Mouse (Mus musculus) retina, postnatal 1 day (tissue): Measurements from ENCODE around the gene Timmdc1.
"Not testable (repeated sequence)": the region's sequence is repeated elsewhere in the genome, so short reads cannot be mapped to it uniquely, and the experiment has no call there.

ENCODE experiments used
- DNase-seq: peaks from one replicate; pipeline ENCODE4 v3.0.0-alpha.2; 2012

Timmdc1 gene

GRCm38 (mm10) chr16:38493890-38494289 lies 28.6 kb downstream of the Timmdc1 start:
- DNase-seq = no peak

DNA sequence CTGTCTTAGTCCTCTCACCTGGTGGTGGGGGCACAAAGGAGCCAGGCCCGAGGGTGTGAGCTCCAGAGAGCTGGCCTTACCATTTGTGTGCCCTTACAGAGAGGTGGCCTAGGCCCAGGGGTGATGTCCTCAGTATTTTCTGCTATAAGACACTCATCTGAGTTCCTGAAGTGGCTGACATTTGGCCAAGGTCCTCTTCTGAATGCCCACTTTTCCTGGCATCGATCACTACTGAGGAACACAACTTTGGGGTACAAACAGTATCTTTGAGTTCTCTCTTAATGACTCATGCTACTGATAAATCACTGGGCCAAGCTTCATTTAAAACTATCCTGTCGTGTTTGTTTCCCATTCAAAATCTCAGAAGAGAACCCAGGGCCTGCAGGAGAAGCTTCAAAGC lies 29.9 kb downstream of the Timmdc1 start:
- no peak for DNase-seq

GRCm38 (mm10) chr16:38483582-38484309 lies 38.7 kb downstream of the Timmdc1 start:
- DNase-seq = peak; percentile 29

GRCm38 (mm10) chr16:38482780-38483562 lies 39.5 kb downstream of the Timmdc1 start:
- DNase-seq = peak; percentile 59

- no peak for DNase-seq
These were observed 41.1 kb downstream of the Timmdc1 start for GRCm38 (mm10) chr16:38481327-38481726.

DNA sequence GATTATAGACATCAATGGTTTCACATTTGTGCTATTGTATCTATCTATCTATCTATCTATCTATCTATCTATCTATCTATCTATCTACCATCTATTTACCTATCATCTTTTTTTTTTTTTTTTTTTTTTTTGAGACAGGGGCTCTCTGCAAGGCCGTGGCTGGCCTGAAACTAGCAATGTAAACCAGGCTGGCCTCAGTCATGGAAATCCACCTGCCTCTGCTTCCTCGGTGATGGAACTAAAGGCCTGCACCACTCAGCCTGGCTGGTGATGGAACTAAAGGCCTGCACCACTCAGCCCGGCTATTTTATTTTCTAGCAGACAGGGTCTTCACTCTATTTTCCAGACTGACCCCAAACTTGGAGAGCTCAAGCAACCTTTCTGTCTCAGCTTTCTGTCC lies 44.2 kb downstream of the Timmdc1 start:
- DNase-seq = no peak

DNA sequence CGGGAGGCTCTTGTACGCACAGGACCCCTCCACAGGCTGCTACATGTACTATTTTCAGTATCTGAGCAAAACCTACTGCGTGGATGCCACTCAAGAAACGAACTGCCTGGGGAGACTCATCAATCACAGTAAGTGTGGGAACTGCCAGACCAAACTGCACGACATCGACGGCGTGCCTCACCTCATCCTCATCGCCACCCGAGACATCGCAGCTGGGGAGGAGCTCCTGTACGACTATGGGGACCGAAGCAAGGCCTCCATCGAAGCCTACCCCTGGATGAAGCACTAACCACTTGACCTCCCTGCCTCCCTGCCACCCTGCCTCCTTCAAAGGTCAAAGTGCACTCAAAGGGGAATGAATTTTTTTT lies 45.2 kb downstream of the Timmdc1 start:
- not testable (repeated sequence) for DNase-seq

- DNase-seq = peak; percentile 59
These were observed 45.9 kb downstream of the Timmdc1 start for GRCm38 (mm10) chr16:38476312-38477240.

GRCm38 (mm10) chr16:38475681-38476311 lies 46.7 kb downstream of the Timmdc1 start:
- DNase-seq = no peak

DNA sequence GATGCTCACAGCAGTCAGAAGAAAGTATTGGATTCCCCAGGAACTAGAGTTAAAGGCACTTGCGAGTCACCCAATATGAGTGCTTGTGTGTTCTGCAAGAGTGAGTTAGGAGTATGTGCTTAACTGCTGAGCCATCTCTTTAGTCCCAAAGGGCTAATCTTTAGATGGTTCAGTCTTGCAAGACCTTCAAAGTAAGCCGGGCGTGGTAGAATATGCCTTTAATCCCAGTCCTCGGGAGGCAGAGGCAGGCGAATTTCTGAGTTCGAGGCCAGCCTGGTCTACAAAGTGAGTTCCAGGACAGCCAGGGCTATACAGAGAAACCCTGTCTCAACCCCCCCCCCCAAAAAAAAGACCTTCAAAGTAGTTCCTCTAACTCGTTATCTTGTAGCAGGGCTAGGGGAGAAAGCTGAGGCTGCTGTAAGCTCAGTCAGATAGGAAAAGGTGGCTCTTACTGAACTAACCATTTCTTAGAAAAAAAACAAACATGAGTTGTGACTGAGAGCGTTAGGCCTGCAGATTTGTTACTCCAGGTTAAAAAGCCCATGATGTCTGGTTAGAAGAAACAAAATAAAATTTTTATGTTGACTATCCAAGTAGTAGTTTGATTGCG lies 47.7 kb downstream of the Timmdc1 start:
- DNase-seq = no peak

GRCm38 (mm10) chr16:38473661-38474060 lies 48.8 kb downstream of the Timmdc1 start:
- no peak for DNase-seq

DNA sequence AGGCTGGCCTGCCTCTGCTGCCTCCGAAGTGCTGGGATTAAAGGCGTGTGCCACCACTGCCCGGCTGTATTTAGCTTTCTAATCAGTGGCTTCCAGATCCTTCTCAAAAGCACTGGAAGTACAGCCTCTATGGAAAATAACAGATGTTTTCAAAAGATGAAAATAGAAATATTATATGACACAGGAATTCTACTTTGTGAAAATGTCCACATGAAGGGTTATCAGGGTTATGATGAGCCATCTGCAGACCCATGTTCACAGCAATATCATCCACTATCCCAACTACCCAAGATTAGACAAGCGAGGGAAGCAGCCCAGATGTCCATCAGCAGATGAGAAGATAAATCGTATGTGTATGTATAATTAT lies 50.0 kb downstream of the Timmdc1 start:
- DNase-seq = no peak

- no peak for DNase-seq
These were observed 50.6 kb downstream of the Timmdc1 start for GRCm38 (mm10) chr16:38471697-38472506.

DNA sequence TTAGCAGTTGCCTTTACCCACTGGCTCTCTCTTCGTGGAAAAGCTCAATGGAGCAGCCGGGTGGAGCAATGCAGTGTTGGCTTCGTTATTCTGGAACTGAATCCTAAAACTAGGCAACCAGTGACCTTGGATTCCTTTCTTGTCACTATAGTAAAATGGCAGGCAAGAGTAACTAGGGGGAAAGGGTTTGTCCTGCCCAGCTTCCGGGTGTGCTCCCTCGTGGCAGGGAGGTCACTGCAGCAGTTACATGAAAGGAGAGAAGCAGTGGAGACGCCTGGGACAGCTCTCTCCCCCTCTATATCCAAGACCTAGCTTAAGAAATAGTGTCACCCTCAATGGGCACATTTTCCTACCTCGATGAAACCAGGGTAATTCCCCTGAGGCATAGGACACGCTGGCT lies 53.0 kb downstream of the Timmdc1 start:
- no peak for DNase-seq

- no peak for DNase-seq
These were observed 53.8 kb downstream of the Timmdc1 start for GRCm38 (mm10) chr16:38468706-38469018.

DNA sequence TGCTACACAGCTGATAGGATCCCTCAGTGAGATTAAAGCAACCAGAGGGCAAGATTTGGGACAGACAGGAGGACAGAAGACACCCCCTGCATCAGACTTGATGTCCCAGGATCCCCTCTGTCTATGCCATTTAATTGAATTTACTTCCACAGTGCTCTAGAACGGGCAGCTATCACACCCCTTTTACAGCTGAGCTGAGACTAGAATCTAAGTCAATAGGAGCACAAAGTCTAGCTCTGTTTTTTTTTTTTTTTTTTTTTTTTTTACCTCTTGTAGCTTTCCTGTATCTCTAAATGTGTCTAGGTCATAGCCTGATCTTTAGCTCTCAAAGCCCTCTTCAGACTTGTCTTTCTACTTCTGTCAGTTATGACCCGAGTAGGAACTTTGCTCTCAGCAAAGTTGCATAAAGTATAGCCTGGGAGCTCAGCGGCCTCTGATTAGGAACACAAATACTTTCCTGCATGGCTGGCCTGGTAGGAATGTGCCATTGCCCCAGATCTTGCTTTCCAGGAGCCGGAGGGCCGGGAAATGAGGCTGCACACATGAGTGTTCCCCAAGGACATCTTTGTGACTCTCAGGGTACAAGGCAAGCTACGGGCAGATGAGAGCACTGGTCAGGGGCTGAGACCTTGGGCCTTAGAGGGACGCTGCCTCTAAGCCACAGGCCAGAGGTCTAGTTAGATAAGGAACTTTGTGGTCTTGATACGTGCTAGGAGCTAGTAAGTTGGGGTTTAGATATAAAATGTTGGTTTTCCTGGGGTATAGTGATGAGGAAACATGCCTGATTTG lies 54.4 kb downstream of the Timmdc1 start:
- DNase-seq = no peak

DNA sequence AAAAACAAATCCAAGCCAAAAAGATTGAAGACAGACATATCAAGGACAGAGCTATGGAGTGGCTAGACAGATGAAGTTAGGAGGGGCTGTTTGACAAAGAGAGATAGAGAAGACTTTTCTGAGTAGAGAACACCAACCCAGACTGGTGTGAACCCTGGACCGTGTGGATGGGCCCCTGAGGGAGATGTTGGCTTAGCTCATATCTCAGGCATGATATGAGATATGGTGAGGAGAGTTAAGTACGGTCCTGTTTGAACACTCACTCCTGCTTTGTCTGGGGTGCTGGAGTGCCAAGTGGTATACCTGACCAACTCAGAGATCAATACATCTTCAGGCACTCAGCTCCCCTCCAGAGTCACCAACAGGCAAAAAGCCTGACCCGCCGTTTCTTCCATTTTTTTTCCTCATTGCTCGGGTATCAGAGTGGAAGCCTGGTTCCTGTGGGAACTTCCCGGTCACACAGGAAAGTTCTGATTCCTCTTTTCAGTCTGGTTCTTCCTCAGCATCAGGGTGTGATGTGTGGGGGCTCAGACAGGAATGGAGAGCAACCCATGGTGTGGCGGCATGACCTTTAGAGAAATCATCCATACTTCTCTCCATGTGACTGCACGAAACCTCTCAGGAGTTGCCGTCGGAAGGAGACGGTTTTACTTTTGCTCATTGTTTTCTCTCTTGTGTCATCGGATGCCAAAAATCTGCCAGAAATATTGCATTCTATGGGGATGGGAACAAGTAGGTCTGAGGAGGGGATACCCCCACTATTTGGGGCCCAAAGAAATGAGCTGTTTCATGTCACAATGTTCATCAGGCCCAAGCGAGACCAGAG lies 55.2 kb downstream of the Timmdc1 start:
- DNase-seq = no peak

DNA sequence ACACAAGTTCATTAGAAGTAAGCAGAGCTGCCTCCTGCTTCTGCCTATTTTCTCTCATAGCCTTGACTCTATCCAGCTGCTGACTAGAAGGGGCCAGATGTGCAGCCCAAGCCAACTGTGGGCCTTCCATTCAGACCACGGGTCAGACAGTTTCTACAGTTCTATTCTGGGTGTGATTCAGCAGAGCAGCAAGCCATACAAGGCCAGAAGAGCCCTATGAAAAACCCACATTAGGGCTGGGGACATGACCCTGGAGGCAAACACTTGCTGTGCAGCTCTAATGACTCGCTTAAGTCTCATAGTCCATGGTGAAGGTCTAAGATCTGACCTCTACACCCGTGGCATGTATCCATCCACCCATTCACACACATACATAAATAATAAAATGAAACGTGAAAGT lies 56.4 kb downstream of the Timmdc1 start:
- DNase-seq = no peak

- peak; percentile 6 for DNase-seq
These were observed 59.2 kb downstream of the Timmdc1 start for GRCm38 (mm10) chr16:38463305-38463704.

DNA sequence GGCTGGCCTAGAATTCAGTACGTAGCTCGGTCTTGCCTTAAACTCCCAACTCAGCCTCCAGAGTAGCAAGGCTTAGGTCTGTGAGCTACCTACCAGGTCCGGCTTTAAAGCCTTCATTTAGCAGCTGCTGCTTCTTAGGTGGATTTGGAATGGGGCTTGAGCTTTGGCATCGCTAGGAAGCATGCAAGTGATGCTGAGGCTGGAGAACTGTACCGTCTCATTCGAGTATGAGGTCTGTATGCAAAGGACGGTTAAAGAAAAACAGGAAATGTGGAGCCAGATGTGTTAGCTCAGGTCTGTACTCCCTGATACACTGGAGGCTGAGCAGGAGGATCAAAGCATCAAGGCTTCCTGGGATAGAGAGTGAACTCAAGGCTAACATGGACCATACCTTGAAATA lies 60.3 kb downstream of the Timmdc1 start:
- DNase-seq = no peak
